Mouse (Mus musculus): ENCODE measurements around the gene Idi2. TPM values are rescaled to one million over a fixed set of nuclear protein-coding genes. Genes with fewer than 3 reads are reported as not detected.

The Idi2 gene
- total and polyA plus RNA-seq, 2 experiments from 2014 or later: not detected

- Histone ChIP-seq H3K27ac (ENCODE audit: low read depth, low read length) (no peak overlapping the region), H3K4me2 (ENCODE audit: low read depth, low read length, poor library complexity, severe bottlenecking) (no peak overlapping the region), H3K4me1 (ENCODE audit: insufficient read depth, low read length) (no peaks in the 10 kb centered on the region), H3K4me3 (ENCODE audit: low read depth, low read length) (no peak overlapping the region), H3K27me3 (ENCODE audit: insufficient read depth, low read length) (no peaks in the 10 kb centered on the region), H3K9ac (replicated peaks; ENCODE audit: low read length, poor library complexity, severe bottlenecking) (no peak overlapping the region), H3K9me3 (ENCODE audit: low read length) (no peaks in the 10 kb centered on the region), H3K36me3 (ENCODE audit: insufficient read depth, low read length) (peaks cover 9% of the 10 kb centered on the region)
- no peak for DNase-seq (ENCODE audit: low spot score)
- 95% methylated on average over 5 of the region's 5 CpGs for WGBS
- TF ChIP-seq CTCF (IDR thresholded peaks at IDR 0.05): no peak
- ATAC-seq (ENCODE audit: low FRiP score): no peak
Observed at GRCm38 (mm10) chr13:8965224-8965623, 12.6 kb downstream of the Idi2 start.

GRCm38 (mm10) chr13:8967742-8968141, 15.1 kb downstream of the Idi2 start:
- 94% methylated on average over 8 of the region's 8 CpGs for WGBS
- no peak overlapping the region for H3K4me3 ChIP-seq (ENCODE audit: low read depth, low read length)
- DNase-seq (ENCODE audit: low spot score): no peak
- no peak for TF ChIP-seq CTCF (IDR thresholded peaks at IDR 0.05)
- no peak overlapping the region for H3K9ac ChIP-seq (replicated peaks; ENCODE audit: low read length, poor library complexity, severe bottlenecking)
- peaks cover 18% of the 10 kb centered on the region for H3K36me3 ChIP-seq (ENCODE audit: insufficient read depth, low read length)
- no peak for ATAC-seq (ENCODE audit: low FRiP score)
- no peak overlapping the region for H3K4me2 ChIP-seq (ENCODE audit: low read depth, low read length, poor library complexity, severe bottlenecking)
- H3K4me1 ChIP-seq (ENCODE audit: insufficient read depth, low read length): no peaks in the 10 kb centered on the region
- no peaks in the 10 kb centered on the region for H3K9me3 ChIP-seq (ENCODE audit: low read length)
- no peak overlapping the region for H3K27ac ChIP-seq (ENCODE audit: low read depth, low read length)
- no peaks in the 10 kb centered on the region for H3K27me3 ChIP-seq (ENCODE audit: insufficient read depth, low read length)

GRCm38 (mm10) chr13:8972369-8972768, 19.7 kb downstream of the Idi2 start:
- ATAC-seq (ENCODE audit: low FRiP score): no peak

GRCm38 (mm10) chr13:8972972-8973371, 20.3 kb downstream of the Idi2 start:
- no peak for TF ChIP-seq CTCF (IDR thresholded peaks at IDR 0.05)
- Histone ChIP-seq H3K9ac (replicated peaks; ENCODE audit: low read length, poor library complexity, severe bottlenecking) (no peak overlapping the region), H3K9me3 (ENCODE audit: low read length) (no peaks in the 10 kb centered on the region), H3K4me3 (ENCODE audit: low read depth, low read length) (no peak overlapping the region), H3K4me2 (ENCODE audit: low read depth, low read length, poor library complexity, severe bottlenecking) (no peak overlapping the region), H3K27ac (ENCODE audit: low read depth, low read length) (no peak overlapping the region), H3K36me3 (ENCODE audit: insufficient read depth, low read length) (peaks cover 64% of the 10 kb centered on the region), H3K4me1 (ENCODE audit: insufficient read depth, low read length) (no peaks in the 10 kb centered on the region), H3K27me3 (ENCODE audit: insufficient read depth, low read length) (no peaks in the 10 kb centered on the region)
- no peak for DNase-seq (ENCODE audit: low spot score)
- no peak for ATAC-seq (ENCODE audit: low FRiP score)
- 99% methylated on average over 3 of the region's 3 CpGs for WGBS

More at GRCm38 (mm10) chr13:8972369-8972768, 19.7 kb downstream of the Idi2 start:
- H3K9ac ChIP-seq (replicated peaks; ENCODE audit: low read length, poor library complexity, severe bottlenecking): no peak overlapping the region
- H3K27me3 ChIP-seq (ENCODE audit: insufficient read depth, low read length): no peaks in the 10 kb centered on the region
- no peak overlapping the region for H3K4me3 ChIP-seq (ENCODE audit: low read depth, low read length)
- H3K36me3 ChIP-seq (ENCODE audit: insufficient read depth, low read length): peaks cover 58% of the 10 kb centered on the region
- H3K27ac ChIP-seq (ENCODE audit: low read depth, low read length): no peak overlapping the region
- TF ChIP-seq CTCF (IDR thresholded peaks at IDR 0.05): peak; percentile 51
- no peak overlapping the region for H3K4me2 ChIP-seq (ENCODE audit: low read depth, low read length, poor library complexity, severe bottlenecking)
- no peak for DNase-seq (ENCODE audit: low spot score)
- H3K9me3 ChIP-seq (ENCODE audit: low read length): no peaks in the 10 kb centered on the region
- no peaks in the 10 kb centered on the region for H3K4me1 ChIP-seq (ENCODE audit: insufficient read depth, low read length)

GRCm38 (mm10) chr13:8992231-8992630, 39.6 kb downstream of the Idi2 start:
- Histone ChIP-seq H3K36me3 (ENCODE audit: insufficient read depth, low read length) (peaks cover 27% of the 10 kb centered on the region), H3K9ac (replicated peaks; ENCODE audit: low read length, poor library complexity, severe bottlenecking) (no peak overlapping the region), H3K9me3 (ENCODE audit: low read length) (no peaks in the 10 kb centered on the region), H3K4me2 (ENCODE audit: low read depth, low read length, poor library complexity, severe bottlenecking) (no peak overlapping the region), H3K4me1 (ENCODE audit: insufficient read depth, low read length) (peaks cover 5% of the 10 kb centered on the region; the same call in 1 of the 2 replicates), H3K27ac (ENCODE audit: low read depth, low read length) (no peak overlapping the region), H3K27me3 (ENCODE audit: insufficient read depth, low read length) (no peaks in the 10 kb centered on the region), H3K4me3 (ENCODE audit: low read depth, low read length) (no peak overlapping the region)
- 93% methylated on average over 6 of the region's 6 CpGs for WGBS
- no peak for DNase-seq (ENCODE audit: low spot score)
- no peak for ATAC-seq (ENCODE audit: low FRiP score)
- TF ChIP-seq CTCF (IDR thresholded peaks at IDR 0.05): no peak

- Histone ChIP-seq H3K27me3 (ENCODE audit: insufficient read depth, low read length) (no peaks in the 10 kb centered on the region), H3K9ac (replicated peaks; ENCODE audit: low read length, poor library complexity, severe bottlenecking) (peak overlapping the region; percentile 96), H3K4me3 (ENCODE audit: low read depth, low read length) (peak overlapping the region; percentile 95), H3K9me3 (ENCODE audit: low read length) (no peaks in the 10 kb centered on the region), H3K4me2 (ENCODE audit: low read depth, low read length, poor library complexity, severe bottlenecking) (peak overlapping the region; percentile 79), H3K27ac (ENCODE audit: low read depth, low read length) (peak overlapping the region; percentile 65), H3K36me3 (ENCODE audit: insufficient read depth, low read length) (peaks cover 7% of the 10 kb centered on the region; the same call in 1 of the 2 replicates), H3K4me1 (ENCODE audit: insufficient read depth, low read length) (peaks cover 5% of the 10 kb centered on the region; the same call in 1 of the 2 replicates)
- WGBS: 5% methylated on average over 32 of the region's 33 CpGs
- ATAC-seq (ENCODE audit: low FRiP score) (peak; percentile 79), DNase-seq (ENCODE audit: low spot score) (peak; percentile 58)
- TF ChIP-seq CTCF (IDR thresholded peaks at IDR 0.05): no peak
Observed at GRCm38 (mm10) chr13:8995159-8995989, 42.7 kb downstream of the Idi2 start.

All from midbrain, postnatal 0 days (tissue).